Mouse (Mus musculus) bone marrow macrophage, adult 2 months (primary cell): ENCODE data around the gene Gm20671.

Experiments
- CTCF ChIP-seq: IDR thresholded peaks from 2 replicates; pipeline ENCODE4 v1.5.1; 2012; ENCODE audit warnings: low read depth, mild to moderate bottlenecking, low read length, moderate library complexity
- POLR2A ChIP-seq: IDR thresholded peaks from 2 replicates; pipeline ENCODE4 v1.6.1; 2012; ENCODE audit warnings: mild to moderate bottlenecking, low read depth, low read length, borderline replicate concordance

DNA sequence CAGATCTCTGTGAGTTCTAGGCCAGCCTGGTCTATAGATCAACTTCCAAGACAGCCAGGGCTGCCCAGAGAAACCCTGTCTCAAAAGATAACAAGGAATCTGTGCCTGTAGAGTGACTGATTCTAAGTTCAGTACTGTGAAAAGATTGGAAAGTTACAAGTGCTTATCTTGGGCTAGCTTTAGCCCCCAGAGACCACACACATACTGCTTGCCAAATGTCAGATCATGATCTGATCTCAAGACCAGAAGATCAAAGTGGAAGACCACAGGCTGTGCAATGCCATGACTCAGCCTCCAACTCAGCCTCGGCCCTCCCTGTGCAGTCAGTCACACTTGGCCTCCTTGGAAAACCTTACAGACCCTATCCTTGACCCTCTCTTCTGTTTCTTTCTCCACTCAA is 7.6 kb upstream of the Gm20671 start:
- TF ChIP-seq CTCF (no peak), POLR2A (no peak)
